Mouse (Mus musculus): ENCODE data around the gene Tex52.

The Tex52 gene

GRCm38 (mm10) chr6:128375192-128375591, at the start of gene Tex52, which contains the start of gene Gm44596:
Gene Tex52 (plus strand): TSS chr6:128375456.
Gene Gm44596 (plus strand): TSS chr6:128375503.
- no peak for DNase-seq (ENCODE audit: low read depth, low spot score)

GRCm38 (mm10) chr6:128334397-128335124, 40.7 kb upstream of the Tex52 start:
- peak; percentile 74 for DNase-seq (ENCODE audit: low read depth, low spot score)

GRCm38 (mm10) chr6:128337467-128337866, 37.8 kb upstream of the Tex52 start:
- DNase-seq (ENCODE audit: low read depth, low spot score) = no peak

- DNase-seq (ENCODE audit: low read depth, low spot score) = no peak
These were observed 36.4 kb upstream of the Tex52 start for GRCm38 (mm10) chr6:128338876-128339275.

- no peak for DNase-seq (ENCODE audit: low read depth, low spot score)
These were observed 33.1 kb upstream of the Tex52 start for GRCm38 (mm10) chr6:128341956-128342723.

- DNase-seq (ENCODE audit: low read depth, low spot score) = no peak
These were observed 29.6 kb upstream of the Tex52 start for GRCm38 (mm10) chr6:128345623-128346022.

- no peak for DNase-seq (ENCODE audit: low read depth, low spot score)
These were observed 28.5 kb upstream of the Tex52 start for GRCm38 (mm10) chr6:128346782-128347181.

- DNase-seq (ENCODE audit: low read depth, low spot score) = no peak
These were observed 25.5 kb upstream of the Tex52 start for GRCm38 (mm10) chr6:128349711-128350110.

- DNase-seq (ENCODE audit: low read depth, low spot score) = no peak
These were observed 21.1 kb upstream of the Tex52 start for GRCm38 (mm10) chr6:128354140-128354539.

GRCm38 (mm10) chr6:128355201-128355681, 20.0 kb upstream of the Tex52 start:
- DNase-seq (ENCODE audit: low read depth, low spot score) = no peak

GRCm38 (mm10) chr6:128355726-128356416, 19.4 kb upstream of the Tex52 start, which contains the start of gene Tulp3:
Gene Tulp3 (minus strand): TSS chr6:128355851.
- DNase-seq (ENCODE audit: low read depth, low spot score) = peak; percentile 95

- peak; percentile 80 for DNase-seq (ENCODE audit: low read depth, low spot score)
These were observed 16.3 kb upstream of the Tex52 start for GRCm38 (mm10) chr6:128358999-128359398.

- no peak for DNase-seq (ENCODE audit: low read depth, low spot score)
These were observed 13.4 kb upstream of the Tex52 start for GRCm38 (mm10) chr6:128361901-128362300.

- DNase-seq (ENCODE audit: low read depth, low spot score) = peak; percentile 89
These were observed 12.8 kb upstream of the Tex52 start, which contains the start of the genes Rhno1 and Foxm1 for GRCm38 (mm10) chr6:128362381-128363006. Gene Rhno1 (minus strand): TSS chr6:128362911. Gene Foxm1 (plus strand): TSS chr6:128362967.

GRCm38 (mm10) chr6:128363007-128363825, 12.0 kb upstream of the Tex52 start:
- peak; percentile 63 for DNase-seq (ENCODE audit: low read depth, low spot score)

- DNase-seq (ENCODE audit: low read depth, low spot score) = no peak
These were observed 10.5 kb upstream of the Tex52 start for GRCm38 (mm10) chr6:128364721-128365120.

- DNase-seq (ENCODE audit: low read depth, low spot score) = no peak
These were observed 8.8 kb upstream of the Tex52 start for GRCm38 (mm10) chr6:128366466-128366865.

GRCm38 (mm10) chr6:128370040-128370439, 5.2 kb upstream of the Tex52 start:
- DNase-seq (ENCODE audit: low read depth, low spot score) = no peak

- DNase-seq (ENCODE audit: low read depth, low spot score) = no peak
These were observed 1.3 kb downstream of the Tex52 start for GRCm38 (mm10) chr6:128376371-128377085.

- no peak for DNase-seq (ENCODE audit: low read depth, low spot score)
These were observed 4.4 kb downstream of the Tex52 start for GRCm38 (mm10) chr6:128379636-128380035.
